Mouse (Mus musculus): ENCODE measurements at regions not wholly inside any gene's neighbourhood (a gene's known extent, or its start where the extent isn't known, plus 50 kb on each side); places are given as distances from the start of the nearest gene placed in this dataset.

DNA sequence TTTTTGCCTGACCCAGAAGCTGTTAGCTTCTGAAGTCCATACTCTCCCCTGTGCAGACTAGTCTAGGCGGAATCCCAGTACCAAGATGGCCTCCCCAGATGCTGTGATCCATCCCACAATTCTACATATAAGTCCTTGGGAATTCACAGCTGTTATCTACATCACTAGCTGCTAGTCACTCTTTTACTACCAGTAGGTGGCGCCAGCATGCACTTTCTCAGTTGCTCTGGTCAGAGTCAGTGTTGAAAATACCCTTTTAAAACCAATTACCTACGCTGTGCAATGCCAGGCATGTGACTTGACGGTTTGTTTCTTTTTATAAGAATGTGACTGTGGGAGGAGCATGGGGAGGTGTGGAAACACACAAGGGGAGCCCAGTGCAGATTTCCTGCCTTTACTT lies 348.3 kb downstream of the Xylt1 start:
- DNase-seq (ENCODE audit: low spot score), result no peak
